In genomic region chrX:100729665-100730188, GRCm38 (mm10) we compare ENCODE assay signal across 8 mouse cellular contexts. TPM values are rescaled to one million over a fixed set of nuclear protein-coding genes. Genes with fewer than 3 reads are reported as not detected.
DNase-seq lines count a peak whose midpoint lies in the region; ATAC-seq lines count a peak whose summit lies in the region.

Gene Gdpd2, plus strand, starts transcription at chrX:100729873.

- peaks cover 12% of the 10 kb centered on the region for H3K27me3 ChIP-seq in embryonic facial prominence, embryonic 15.5 days

- DNase-seq in MN1 (ENCODE audit: low spot score) (peak; percentile 7), ZHBTc4 (ENCODE audit: low read depth, low spot score) (peak; percentile 74)
- peak; percentile 10 for DNase-seq in layer of hippocampus, adult 9-11 months
- peak; percentile 56 for DNase-seq in lung, postnatal 36 days
- DNase-seq in right cerebral cortex, postnatal 25 days = peak; percentile 24
- no peak for DNase-seq in thymus, postnatal 0 days (ENCODE audit: low spot score)

- H3K27ac ChIP-seq in embryonic facial prominence, embryonic 15.5 days (replicated peaks) = no peak within 1 kb of the TSS

- peaks cover 12% of the 10 kb centered on the region; the same call in 1 of the 2 replicates for H3K4me1 ChIP-seq in embryonic facial prominence, embryonic 15.5 days

- no peak within 1 kb of the TSS for H3K9ac ChIP-seq in embryonic facial prominence, embryonic 15.5 days

- no peaks in the 10 kb centered on the region for H3K36me3 ChIP-seq in embryonic facial prominence, embryonic 15.5 days

- no peaks in the 10 kb centered on the region for H3K9me3 ChIP-seq in embryonic facial prominence, embryonic 15.5 days (replicated peaks)

- WGBS in embryonic facial prominence, embryonic 15.5 days = 31% methylated on average over 8 of the region's 8 CpGs

- peak; percentile 39; the same call in 1 of the 2 replicates for ATAC-seq in embryonic facial prominence, embryonic 15.5 days (ENCODE audit: insufficient number of reproducible peaks, low FRiP score, low TSS enrichment, low read depth)
- peak; percentile 17 to 66 for ATAC-seq in hematopoietic stem cell, adult 5-6 weeks (replicated peaks in 1 of 2; ENCODE audit: insufficient read depth in 1 of 2, low FRiP score in 2 of 2, low TSS enrichment in 1 of 2, low read depth in 1 of 2, poor library complexity in 2 of 2, severe bottlenecking in 2 of 2)

- peak within 1 kb of the TSS; percentile 24 for H3K4me3 ChIP-seq in embryonic facial prominence, embryonic 15.5 days (replicated peaks)

- H3K4me2 ChIP-seq in embryonic facial prominence, embryonic 15.5 days (replicated peaks) = peak within 1 kb of the TSS; percentile 37

RNA-seq across cellular contexts. Expression of gene Gdpd2, which starts in this region (rescaled TPM):
- 15.1 and 15.8 TPM in 2 replicates for polyA plus RNA-seq in embryonic facial prominence, embryonic 15.5 days (2015; fragmentation: Nextera tagmentation; extraction: Ambion mirVana)
- 0.44 TPM in 1 of 2 replicates, not detected in the other for total RNA-seq in hematopoietic stem cell, adult 5-6 weeks (2017)
- 0.23 and 0.37 TPM in 2 replicates for polyA plus RNA-seq in thymus, postnatal 0 days (2015; fragmentation: Nextera tagmentation; extraction: Ambion mirVana)

Comparison
In these comparisons a context has a peak if more than half of its experiments do, and no peak if none do; other contexts are left out.
1. RNA of gene Gdpd2 (polyA plus RNA-seq): 15.1 to 15.8 TPM in embryonic facial prominence, embryonic 15.5 days; 0.23 to 0.37 TPM in thymus, postnatal 0 days; every median in the first group is over 10 times any median in the second.
2. Peak in ATAC-seq in hematopoietic stem cell, adult 5-6 weeks; RNA of the gene not detected or under 1 TPM.